Mouse (Mus musculus) neural tube, embryonic 14.5 days (tissue): ENCODE data around the gene Msh5. TPM values are rescaled to one million over a fixed set of nuclear protein-coding genes. Genes with fewer than 3 reads are reported as not detected.

Experiments used
- ATAC-seq: fragments of 200-750 bp; cut with Nextera tagmentation; 2 replicates; pipeline ENCODE4 v1.8.0; 2017; ENCODE audit warnings: low read depth, mild to moderate bottlenecking, moderate TSS enrichment, moderate library complexity
- H3K27ac ChIP-seq: fragments of 300-500 bp; sonication (generic); 2 replicates; pipeline ENCODE4 v1.5.1; 2014; ENCODE audit warnings: low read depth, mild to moderate bottlenecking, control low read depth, low read length, moderate library complexity, mixed read lengths
- H3K27me3 ChIP-seq: fragments of 300-500 bp; sonication (generic); 2 replicates; pipeline ENCODE4 v1.6.1; 2014; ENCODE audit warnings: low read length; ENCODE audit not compliant: control insufficient read depth, insufficient read depth
- H3K36me3 ChIP-seq: fragments of 300-500 bp; sonication (generic); 2 replicates; pipeline ENCODE4 v1.6.1; 2014; ENCODE audit warnings: low read length, mixed read lengths; ENCODE audit not compliant: control insufficient read depth, insufficient read depth
- H3K4me1 ChIP-seq: fragments of 300-500 bp; sonication (generic); 2 replicates; pipeline ENCODE4 v1.6.1; 2014; ENCODE audit warnings: low read length; ENCODE audit not compliant: control insufficient read depth, insufficient read depth
- H3K4me2 ChIP-seq: fragments of 300-500 bp; sonication (generic); 2 replicates; pipeline ENCODE4 v1.6.1; 2014; ENCODE audit warnings: mild to moderate bottlenecking, low read depth, low read length, control low read depth
- H3K4me3 ChIP-seq: fragments of 300-500 bp; sonication (generic); 2 replicates; pipeline ENCODE4 v1.5.1; 2014; ENCODE audit warnings: low read depth, low read length, control low read depth, mixed read lengths
- H3K9ac ChIP-seq: fragments of 300-500 bp; sonication (generic); replicated peaks from 2 replicates; pipeline ENCODE4 v1.6.1; 2014; ENCODE audit warnings: low read depth, mild to moderate bottlenecking, control low read depth, low read length, mixed read lengths
- H3K9me3 ChIP-seq: fragments of 300-500 bp; sonication (generic); 2 replicates; pipeline ENCODE4 v1.6.1; 2016; ENCODE audit warnings: low read length; ENCODE audit not compliant: control insufficient read depth
- WGBS: fragments of 180-500 bp; shearing (Covaris S2); extraction: QIAGEN DNeasy Blood & Tissue Kit; methylation state at CpG from one replicate; pipeline ENCODE4 v1.1.7; 2014; 5-methylcytosine and 5-hydroxymethylcytosine counted together
- polyA plus RNA-seq: library from polyadenylated mRNA; unstranded; fragments of >200 nt; fragmentation: Nextera tagmentation; extraction: Ambion mirVana; gene quantifications from 2 replicates; pipeline ENCODE4 v1.2.1, GENCODE M21; 2014

The Msh5 gene
- polyA plus RNA-seq, 1 experiment from 2014 or later = 2.2 TPM

DNA sequence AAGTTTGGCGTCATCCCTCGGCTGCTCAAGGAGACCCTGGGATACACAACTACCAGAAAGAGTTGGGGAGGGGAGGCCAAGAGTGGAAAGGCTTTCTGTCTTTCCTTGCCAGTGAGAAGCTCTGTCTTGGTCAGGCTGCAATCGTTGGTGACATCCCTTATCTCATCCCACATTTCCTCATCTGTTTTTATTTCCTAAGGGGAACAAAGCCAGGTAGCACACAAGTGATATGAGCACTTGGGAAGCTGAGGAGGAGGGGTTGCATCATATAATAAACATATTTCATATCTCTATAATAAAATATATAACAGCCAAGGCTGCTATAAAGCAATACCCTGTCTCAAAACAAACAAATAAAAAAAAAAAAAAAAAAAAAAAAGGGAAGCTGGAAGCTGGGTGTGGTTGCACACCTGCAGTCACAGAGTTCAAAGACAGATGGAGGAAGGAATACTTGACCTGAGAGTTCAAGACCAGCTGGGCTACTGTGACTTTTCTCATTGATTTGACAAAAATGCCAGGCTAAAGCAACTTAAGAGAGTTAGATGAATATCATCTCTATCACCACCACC, 37.5 kb upstream of the Msh5 start:
- Histone ChIP-seq H3K27me3 (no peaks in the 10 kb centered on the region), H3K4me3 (no peak overlapping the region), H3K27ac (no peak overlapping the region), H3K4me2 (no peak overlapping the region), H3K36me3 (no peaks in the 10 kb centered on the region), H3K4me1 (no peaks in the 10 kb centered on the region), H3K9ac (no peak overlapping the region), H3K9me3 (no peaks in the 10 kb centered on the region)
- no peak for ATAC-seq
- 79% methylated on average over 3 of the region's 3 CpGs for WGBS

GRCm38 (mm10) chr17:35082841-35083576, 36.5 kb upstream of the Msh5 start:
- Histone ChIP-seq H3K9ac (no peak overlapping the region), H3K9me3 (no peaks in the 10 kb centered on the region), H3K4me3 (no peak overlapping the region), H3K4me1 (peaks cover 1% of the 10 kb centered on the region; the same call in 1 of the 2 replicates), H3K36me3 (no peaks in the 10 kb centered on the region), H3K27me3 (no peaks in the 10 kb centered on the region), H3K27ac (no peak overlapping the region), H3K4me2 (no peak overlapping the region)
- 87% methylated on average over 16 of the region's 16 CpGs for whole genome bisulfite sequencing
- ATAC-seq = no peak

DNA sequence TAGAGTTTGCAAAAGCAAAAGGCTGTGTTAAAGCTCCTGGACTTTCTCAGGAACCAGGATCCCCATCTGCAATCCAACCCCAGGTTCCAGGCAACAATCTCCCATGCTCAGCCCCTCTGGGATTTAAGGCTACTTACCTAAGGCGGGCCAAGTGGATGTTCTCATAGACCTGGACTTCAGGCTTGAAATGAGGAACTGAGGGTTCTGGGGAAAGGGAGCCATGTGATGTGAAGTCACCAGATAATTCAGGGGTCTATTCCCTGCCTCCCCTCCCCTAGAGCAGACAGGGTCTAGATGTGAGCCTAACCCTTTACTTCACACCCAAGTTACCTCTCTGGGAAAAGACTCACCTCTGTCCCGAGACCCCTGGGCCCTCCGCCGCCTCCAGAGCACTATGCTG, 34.2 kb upstream of the Msh5 start:
- Histone ChIP-seq H3K27ac (no peak overlapping the region), H3K9me3 (no peaks in the 10 kb centered on the region), H3K4me3 (no peak overlapping the region), H3K9ac (no peak overlapping the region), H3K4me2 (no peak overlapping the region), H3K27me3 (no peaks in the 10 kb centered on the region), H3K36me3 (no peaks in the 10 kb centered on the region), H3K4me1 (peaks cover 5% of the 10 kb centered on the region; the same call in 1 of the 2 replicates)
- WGBS = 81% methylated on average over 4 of the region's 4 CpGs
- no peak for ATAC-seq

- H3K9me3 ChIP-seq = no peaks in the 10 kb centered on the region
- no peak overlapping the region for H3K9ac ChIP-seq
- H3K4me3 ChIP-seq = no peak overlapping the region
- H3K4me1 ChIP-seq = peaks cover 5% of the 10 kb centered on the region; the same call in 1 of the 2 replicates
- no peak overlapping the region for H3K27ac ChIP-seq
- H3K4me2 ChIP-seq = no peak overlapping the region
- no peaks in the 10 kb centered on the region for H3K27me3 ChIP-seq
- 67% methylated on average over 6 of the region's 6 CpGs for WGBS
- H3K36me3 ChIP-seq = no peaks in the 10 kb centered on the region
- ATAC-seq = no peak
Observed at GRCm38 (mm10) chr17:35080248-35080647, 33.7 kb upstream of the Msh5 start.

- no peaks in the 10 kb centered on the region for H3K27me3 ChIP-seq
- no peak overlapping the region for H3K9ac ChIP-seq
- H3K4me2 ChIP-seq = no peak overlapping the region
- H3K4me3 ChIP-seq = no peak overlapping the region
- no peaks in the 10 kb centered on the region for H3K36me3 ChIP-seq
- no peak overlapping the region for H3K27ac ChIP-seq
- WGBS = 68% methylated on average over 9 of the region's 9 CpGs
- no peak for ATAC-seq
- peaks cover 5% of the 10 kb centered on the region; the same call in 1 of the 2 replicates for H3K4me1 ChIP-seq
- H3K9me3 ChIP-seq = no peaks in the 10 kb centered on the region
Observed at GRCm38 (mm10) chr17:35079778-35080177, 33.2 kb upstream of the Msh5 start.

GRCm38 (mm10) chr17:35077786-35078233, 31.3 kb upstream of the Msh5 start, which contains the start of gene Ly6g6d:
Gene Ly6g6d, minus strand, starts transcription at chr17:35078065.
- Histone ChIP-seq H3K4me2 (peak within 1 kb of the TSS; percentile 15; the same call in 1 of the 2 replicates), H3K9ac (no peak within 1 kb of the TSS), H3K9me3 (no peaks in the 10 kb centered on the region), H3K36me3 (no peaks in the 10 kb centered on the region), H3K27me3 (no peaks in the 10 kb centered on the region), H3K4me1 (peaks cover 5% of the 10 kb centered on the region; the same call in 1 of the 2 replicates), H3K27ac (no peak within 1 kb of the TSS), H3K4me3 (peak within 1 kb of the TSS; percentile 9)
- ATAC-seq = peak; percentile 38; the same call in 1 of the 2 replicates
- WGBS = 7% methylated on average over 14 of the region's 14 CpGs

DNA sequence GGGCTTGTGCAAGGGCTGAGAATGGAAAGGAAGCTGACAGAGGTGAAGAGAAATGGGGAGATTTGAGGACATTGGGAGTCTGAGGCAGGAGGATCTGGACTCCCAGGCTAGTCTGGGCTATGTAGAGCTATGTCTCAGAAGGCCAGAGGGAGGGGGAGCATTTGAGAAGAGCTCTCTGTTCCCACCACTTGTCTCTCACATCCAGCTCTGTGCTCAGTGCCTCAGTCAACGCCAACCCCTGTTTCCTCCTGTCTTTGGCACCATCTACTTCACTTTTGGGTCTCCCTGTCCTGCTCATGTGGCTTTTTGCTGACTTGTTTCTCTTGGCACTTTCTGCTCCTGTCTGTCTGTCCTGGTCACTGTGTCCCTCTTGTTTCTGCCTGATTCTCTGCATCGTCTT, 30.7 kb upstream of the Msh5 start:
- ATAC-seq = no peak
- Histone ChIP-seq H3K4me3 (no peak overlapping the region), H3K4me2 (no peak overlapping the region; the same call in 1 of the 2 replicates), H3K27ac (no peak overlapping the region), H3K9me3 (no peaks in the 10 kb centered on the region), H3K4me1 (peaks cover 5% of the 10 kb centered on the region; the same call in 1 of the 2 replicates), H3K9ac (no peak overlapping the region), H3K27me3 (no peaks in the 10 kb centered on the region), H3K36me3 (no peaks in the 10 kb centered on the region)
- WGBS = 22% methylated on average over 2 of the region's 2 CpGs

GRCm38 (mm10) chr17:35076507-35077176, 30.1 kb upstream of the Msh5 start, which contains the start of gene Ly6g6e:
Gene Ly6g6e, plus strand, starts transcription at chr17:35076902.
- Histone ChIP-seq H3K27ac (no peak within 1 kb of the TSS), H3K4me3 (peak within 1 kb of the TSS; percentile 9), H3K4me2 (peak within 1 kb of the TSS; percentile 15; the same call in 1 of the 2 replicates), H3K9ac (no peak within 1 kb of the TSS), H3K36me3 (no peaks in the 10 kb centered on the region), H3K27me3 (no peaks in the 10 kb centered on the region), H3K9me3 (no peaks in the 10 kb centered on the region), H3K4me1 (peaks cover 5% of the 10 kb centered on the region; the same call in 1 of the 2 replicates)
- ATAC-seq = no peak
- 31% methylated on average over 10 of the region's 10 CpGs for WGBS
